Mouse (Mus musculus): ENCODE measurements at regions not wholly inside any gene's neighbourhood (a gene's known extent, or its start where the extent isn't known, plus 50 kb on each side); places are given as distances from the start of the nearest gene placed in this dataset.

DNA sequence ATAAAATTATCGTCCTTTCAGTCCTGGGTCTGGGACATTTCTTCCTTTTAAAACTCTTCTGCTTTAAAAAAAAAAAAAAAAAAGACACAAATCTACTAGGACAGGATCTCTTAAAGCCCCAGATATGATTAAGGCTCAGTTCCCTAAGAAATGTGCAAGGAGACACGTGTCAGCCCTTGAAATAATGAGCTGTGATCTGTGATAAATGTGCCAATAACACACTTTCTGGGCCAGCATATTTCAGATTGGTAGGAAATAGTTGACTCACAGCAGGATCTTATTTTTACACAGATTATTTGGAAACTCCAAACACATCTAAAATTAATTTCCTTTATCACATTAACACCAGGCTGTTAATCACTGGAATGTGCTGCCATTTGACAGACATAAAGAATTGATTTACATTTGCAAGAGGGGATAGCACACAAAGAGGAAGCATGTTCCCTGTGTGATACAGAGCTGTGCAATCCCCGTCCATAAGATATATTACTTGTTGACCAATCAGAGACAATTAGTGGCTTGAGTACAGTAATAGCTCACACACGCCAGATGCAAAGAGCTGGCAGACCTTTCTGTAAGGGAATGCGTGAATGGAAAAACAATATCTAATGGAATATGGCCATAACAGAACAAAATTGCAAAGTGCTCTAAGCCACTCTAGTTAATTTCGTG is 263.7 kb downstream of the Pax3 start:
- TF ChIP-seq POLR2A (IDR thresholded peaks at IDR 0.05; ENCODE audit: control insufficient read depth, low read depth, low read length): no peak
- TF ChIP-seq CTCF (IDR thresholded peaks at IDR 0.05; ENCODE audit: control insufficient read depth, insufficient read depth, insufficient replicate concordance, low read depth, low read length): no peak
